Mouse (Mus musculus): ENCODE results near the gene Casp12.

GRCm38 (mm10) chr9:5299132-5299381 is 46.2 kb upstream of the Casp12 start:
- TF ChIP-seq CTCF (conservative IDR thresholded peaks at IDR 0.05; ENCODE audit: low read length) = no peak
- TF ChIP-seq POU5F1 (IDR thresholded peaks at IDR 0.05; ENCODE audit: borderline replicate concordance, low read length) = no peak
